Mouse (Mus musculus) left cerebral cortex, adult 2 months (tissue): ENCODE results near the gene Hsd17b11. TPM values are rescaled to one million over a fixed set of nuclear protein-coding genes. Genes with fewer than 3 reads are reported as not detected.

ENCODE experiments used
- DNase-seq, 2 experiments: peaks; one replicate each; pipeline ENCODE4 v3.0.0; 2021 to 2022; ENCODE audit warnings: low spot score in 2 of 2, mixed read lengths in 1 of 2; ENCODE audit errors: extremely low spot score in 1 of 2
- H3K27ac ChIP-seq: fragments of 200-600 bp; 2 replicates; pipeline ENCODE4 v1.8.1; 2022
- H3K4me3 ChIP-seq: fragments of 200-600 bp; 2 replicates; pipeline ENCODE4 v1.8.1; 2022
- CTCF ChIP-seq: fragments of 200-600 bp; IDR thresholded peaks from 2 replicates; pipeline ENCODE4 v1.8.1; 2022; ENCODE audit warnings: antibody characterized with exemption, mild to moderate bottlenecking, moderate library complexity
- intact Hi-C: fragments of 180-260 bp; cut with DNase I; formaldehyde crosslinking; loops from one replicate; pipeline ENCODE4 v1.15.1; 2025
- long read RNA-seq, 2 experiments: library from polyadenylated mRNA; stranded (forward); transcript quantifications; one replicate each; pipeline ENCODE4 v2.0.0; 2021; ENCODE audit warnings: borderline mapping rate in 2 of 2
- total RNA-seq, 2 experiments: library from RNA; stranded (reverse); gene quantifications; 2 replicates each; pipeline ENCODE4 v1.2.3; 2021

Gene Hsd17b11
- 10 to 100 TPM; 42.3 to 42.7 TPM for total RNA-seq
- long read RNA-seq, experiment 1, partial matches to known transcripts: 1 of 1 reads
- long read RNA-seq, experiment 1, other reads (novel, unspliced or antisense): 0 of 1 reads
- long read RNA-seq, experiment 2, partial matches to known transcripts: 1 of 1 reads
- long read RNA-seq, experiment 2, other reads (novel, unspliced or antisense): 0 of 1 reads

DNA sequence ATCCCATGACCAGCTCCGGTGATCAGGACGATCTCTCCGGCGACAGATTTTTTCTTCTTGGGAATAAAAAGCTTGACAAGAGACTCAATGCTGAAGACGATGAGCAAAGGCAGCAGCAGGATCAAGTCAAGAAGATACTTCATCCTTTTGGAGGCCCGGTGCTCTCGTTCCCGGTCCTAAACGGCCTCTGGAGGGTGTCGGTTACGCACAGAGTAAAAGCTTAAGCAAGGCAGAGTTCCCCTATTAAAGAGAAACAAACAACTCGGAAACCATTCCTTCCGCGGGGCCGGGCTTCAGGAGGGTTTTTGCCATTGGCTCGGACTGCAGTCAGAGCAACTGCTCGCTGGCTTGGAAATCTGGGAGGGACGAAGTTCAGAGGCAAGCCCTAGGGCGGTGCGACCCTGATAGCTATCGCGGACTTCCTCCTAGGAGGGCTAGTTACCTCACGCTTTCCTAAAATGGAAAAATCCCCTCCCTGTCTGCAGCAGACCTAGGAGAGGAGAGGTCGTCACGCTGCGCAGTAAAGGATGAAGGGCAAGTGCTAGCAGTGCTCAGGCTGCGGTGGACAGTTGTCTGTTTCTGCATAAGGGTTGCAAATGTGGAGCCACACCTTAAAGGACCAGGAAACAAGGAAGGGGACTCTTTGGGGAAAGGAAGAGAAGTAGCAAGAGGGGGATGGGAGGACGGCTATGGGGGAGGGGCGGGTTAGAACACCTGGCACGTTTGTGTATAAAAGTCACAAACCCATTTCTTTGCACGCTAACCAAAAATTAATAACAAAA is at the start of gene Hsd17b11:
Gene Hsd17b11 (minus strand): TSS at position 323 of the 782 bp plus-strand sequence.
- no peak; the same call in none of the 2 replicates for TF ChIP-seq CTCF
- Histone ChIP-seq H3K4me3 (peak within 1 kb of the TSS; percentile 69), H3K27ac (peak within 1 kb of the TSS; percentile 90)
- DNase-seq: peak; percentile 56 to 71
- intact Hi-C loops: no loop called here

DNA sequence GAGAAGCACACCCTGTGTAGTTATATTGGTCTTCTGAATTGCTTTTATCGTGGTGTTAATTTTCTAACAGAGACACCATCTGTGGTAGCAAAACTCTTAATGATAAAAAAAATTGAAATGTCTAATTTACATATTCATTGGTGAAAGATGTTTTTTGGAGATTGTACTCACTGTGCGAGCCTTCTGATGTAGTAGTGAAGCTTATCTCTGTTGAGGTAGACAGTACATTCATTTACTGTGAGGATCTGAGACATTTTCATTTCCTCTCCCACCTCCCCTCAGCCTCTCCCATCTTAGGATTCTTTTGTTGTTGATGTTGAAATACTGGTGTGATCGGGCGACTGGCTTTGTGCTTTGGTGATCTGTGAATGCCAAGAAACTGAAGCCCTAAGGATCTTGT is 49.3 kb upstream of the Hsd17b11 start:
- DNase-seq: no peak
- no peak for TF ChIP-seq CTCF
- no peak overlapping the region for H3K27ac ChIP-seq
- no peak overlapping the region for H3K4me3 ChIP-seq
- intact Hi-C loops: loop anchor here (5.0 kb wide), 1 partner anchor 266 kb away; no protein-coding TSS in a partner anchor

DNA sequence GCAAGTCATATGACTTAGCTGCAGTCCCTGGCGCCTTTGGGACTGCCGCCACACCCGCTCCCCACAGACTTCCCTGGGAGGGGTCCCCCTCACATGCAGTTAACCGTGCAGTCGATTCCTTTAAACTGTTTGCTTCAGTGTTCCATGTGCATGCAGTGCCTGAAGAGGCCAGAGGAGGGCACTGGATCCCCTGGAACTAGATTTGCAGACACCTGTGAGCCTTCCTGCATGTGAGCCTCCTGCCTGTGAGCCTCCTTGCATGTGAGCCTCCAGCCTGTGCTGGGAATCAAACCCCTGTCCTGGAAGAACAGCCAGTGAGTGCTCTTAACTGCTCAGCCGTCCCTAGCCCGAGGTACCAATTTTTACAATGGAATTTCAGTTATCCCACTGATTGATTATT is 47.0 kb upstream of the Hsd17b11 start:
- Histone ChIP-seq H3K4me3 (no peak overlapping the region), H3K27ac (no peak overlapping the region)
- peak; percentile 61 for TF ChIP-seq CTCF
- intact Hi-C loops: no loop called here
- peak in 1 of 2 experiments; percentile 41 for DNase-seq

DNA sequence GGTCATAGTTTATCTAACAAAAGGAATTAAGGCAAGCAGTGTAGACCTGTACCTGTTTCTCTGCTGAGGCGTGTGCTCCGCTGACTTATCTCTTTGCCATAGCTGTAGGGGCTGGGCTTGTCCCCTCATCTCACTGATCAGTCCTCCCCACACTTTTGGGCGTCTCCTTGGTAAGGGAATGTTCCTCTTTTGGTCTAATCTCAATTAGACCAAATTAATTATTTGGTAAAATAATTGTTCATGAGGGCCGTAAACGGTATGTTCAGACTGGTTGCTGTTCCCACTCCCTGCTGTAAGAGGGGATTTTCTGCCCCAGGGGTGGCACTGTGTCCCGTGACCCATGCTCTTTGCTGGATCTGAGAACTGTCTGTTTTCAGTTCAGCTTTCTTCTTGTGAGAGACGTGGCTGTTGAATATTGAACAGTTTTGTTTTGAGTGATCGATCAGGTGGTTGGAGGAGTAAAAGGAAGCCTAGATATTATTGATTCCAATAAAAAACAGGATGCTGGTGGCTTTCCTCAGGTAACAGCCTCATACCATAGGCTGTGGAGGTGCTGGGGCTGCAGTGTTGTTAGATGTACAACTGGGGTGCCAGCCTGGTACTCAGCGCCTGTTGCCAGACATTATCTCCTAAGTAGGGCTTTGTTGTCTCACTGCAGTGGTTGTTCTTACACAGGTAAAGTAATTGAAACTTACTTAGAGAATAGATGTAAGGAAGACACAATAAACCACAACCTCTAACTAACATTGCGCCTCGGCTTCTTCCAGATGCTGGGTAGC is 41.2 kb upstream of the Hsd17b11 start:
- Histone ChIP-seq H3K27ac (peak overlapping the region; percentile 37; the same call in 1 of the 2 replicates), H3K4me3 (no peak overlapping the region)
- TF ChIP-seq CTCF: no peak
- no peak for DNase-seq
- intact Hi-C loops: no loop called here

DNA sequence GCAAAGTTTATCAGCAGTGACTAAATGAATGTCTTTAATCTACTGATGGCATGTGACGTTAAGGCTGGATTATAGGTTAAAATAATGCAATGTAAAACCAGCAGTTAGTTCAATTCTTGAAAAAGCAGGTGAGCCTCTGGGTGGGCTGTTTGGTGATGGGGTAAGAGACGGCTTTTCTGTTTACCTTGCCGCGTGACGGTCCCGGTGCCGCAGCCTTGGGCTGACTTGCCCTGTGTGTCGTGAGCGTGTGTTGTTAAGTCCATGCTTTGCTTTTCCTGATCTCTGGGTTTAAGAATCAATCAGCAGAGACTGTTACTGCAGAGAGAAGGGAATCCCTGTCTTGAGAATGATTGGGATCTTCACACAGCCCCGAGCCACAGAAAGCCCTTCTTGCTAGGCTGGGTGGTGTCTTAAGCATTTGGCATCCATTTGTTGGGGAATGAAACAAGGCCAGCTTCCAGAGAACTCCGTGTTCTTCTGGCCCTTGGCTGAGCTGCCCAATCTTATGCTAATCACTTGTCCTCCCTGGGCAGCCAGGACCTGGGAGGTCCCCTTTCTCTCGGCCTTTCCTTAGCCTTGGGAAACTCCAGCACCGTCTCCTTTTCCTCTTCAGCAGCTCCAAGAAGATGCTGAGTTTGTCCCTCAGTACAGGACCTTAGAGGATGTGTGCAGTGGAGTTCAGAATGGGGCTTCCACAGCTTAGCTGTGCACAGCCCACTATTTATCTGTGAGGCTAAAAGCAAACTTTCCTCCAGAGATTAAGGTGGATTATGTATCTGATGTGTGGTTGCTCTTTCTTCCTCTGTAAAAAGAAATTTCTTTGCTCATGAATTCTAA is 40.4 kb upstream of the Hsd17b11 start:
- no peak for TF ChIP-seq CTCF
- peak overlapping the region; percentile 37; the same call in 1 of the 2 replicates for H3K27ac ChIP-seq
- intact Hi-C loops: no loop called here
- H3K4me3 ChIP-seq: no peak overlapping the region
- DNase-seq: no peak

DNA sequence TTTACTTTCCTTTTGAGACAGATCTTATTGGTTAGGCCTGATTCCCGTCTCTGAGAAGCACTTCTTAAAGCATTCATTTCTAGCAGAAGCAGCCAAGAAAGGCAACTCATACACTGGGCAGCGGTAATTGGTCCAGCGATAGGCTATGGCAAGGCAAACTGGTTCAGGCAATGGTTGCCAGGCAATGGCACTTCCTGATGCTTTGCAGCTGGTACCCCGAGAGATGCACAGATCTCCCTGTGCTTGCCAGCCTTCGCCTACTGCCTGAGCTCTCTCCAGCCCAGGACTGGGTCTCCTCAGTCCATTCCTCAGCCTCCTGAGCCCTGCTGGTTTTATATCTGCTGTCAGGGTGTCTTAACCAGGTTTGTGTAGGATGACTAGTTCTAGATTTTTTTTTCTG is 38.7 kb upstream of the Hsd17b11 start:
- H3K27ac ChIP-seq: peak overlapping the region; percentile 30; the same call in 1 of the 2 replicates

DNA sequence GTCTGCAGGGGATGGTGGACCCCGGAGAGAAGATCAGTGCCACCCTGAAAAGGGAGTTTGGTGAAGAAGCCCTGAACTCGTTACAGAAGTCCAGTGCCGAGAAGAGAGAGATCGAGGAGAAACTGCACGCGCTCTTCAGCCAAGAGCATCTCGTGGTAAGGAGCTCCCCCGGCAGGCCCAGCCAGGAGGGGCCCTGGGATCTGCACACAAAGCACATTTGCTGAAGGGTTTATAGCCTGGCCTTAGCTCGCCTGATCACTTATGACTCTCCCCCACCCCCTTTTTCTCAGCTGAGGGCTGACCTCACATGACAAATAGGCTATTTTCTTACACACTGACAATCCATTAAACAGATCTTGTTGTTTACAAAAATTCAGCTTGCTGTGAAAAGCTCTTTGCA is 37.9 kb upstream of the Hsd17b11 start:
- no peak; the same call in 1 of the 2 replicates for TF ChIP-seq CTCF
- DNase-seq: no peak
- intact Hi-C loops: no loop called here
- peak overlapping the region; percentile 36; the same call in 1 of the 2 replicates for H3K27ac ChIP-seq
- H3K4me3 ChIP-seq: no peak overlapping the region

More for the DNA sequence above, 38.7 kb upstream of the Hsd17b11 start:
- no peak for TF ChIP-seq CTCF
- DNase-seq: no peak
- H3K4me3 ChIP-seq: no peak overlapping the region
- intact Hi-C loops: no loop called here

DNA sequence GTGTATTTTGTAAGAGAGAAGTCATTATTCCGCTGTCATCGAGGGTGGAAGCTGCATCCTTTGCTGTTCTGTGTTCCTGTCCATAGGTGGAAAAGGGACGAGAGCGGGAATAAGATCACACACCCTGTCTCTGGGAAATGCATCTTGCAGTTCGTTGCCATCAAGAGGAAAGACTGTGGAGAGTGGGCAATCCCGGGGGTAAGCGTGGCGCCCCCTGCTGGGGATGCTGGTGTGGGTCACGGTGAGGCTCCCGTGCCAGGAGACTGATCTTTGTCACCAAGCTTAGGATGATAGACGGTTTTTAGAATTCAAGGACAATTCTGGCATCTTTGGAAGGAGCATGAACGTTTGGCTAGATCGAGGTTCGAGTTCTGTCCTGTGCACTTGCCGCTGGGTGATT is 36.3 kb upstream of the Hsd17b11 start:
- H3K4me3 ChIP-seq: no peak overlapping the region
- H3K27ac ChIP-seq: no peak overlapping the region
- peak; percentile 66 for TF ChIP-seq CTCF
- intact Hi-C loops: no loop called here
- DNase-seq: peak in 1 of 2 experiments; percentile 35

DNA sequence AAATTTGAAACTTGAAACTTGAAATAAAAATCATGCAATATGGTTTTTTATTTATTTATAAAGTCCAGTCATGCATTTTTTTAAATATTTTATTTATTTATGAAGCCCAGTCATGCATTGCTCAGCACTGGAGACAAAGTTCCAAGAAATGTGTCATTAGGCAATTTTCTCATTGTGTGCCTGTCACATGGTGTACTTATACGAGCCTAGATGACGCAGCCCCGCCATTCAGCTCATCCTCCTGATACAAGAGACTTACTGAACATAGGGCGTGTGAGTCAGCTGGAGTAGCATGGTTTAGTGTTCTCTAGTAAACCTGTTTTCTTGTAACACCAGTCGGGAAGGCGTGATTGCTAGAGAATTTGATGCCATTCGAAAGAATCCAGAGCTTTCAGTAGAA is 34.6 kb upstream of the Hsd17b11 start:
- intact Hi-C loops: no loop called here
- Histone ChIP-seq H3K27ac (no peak overlapping the region), H3K4me3 (no peak overlapping the region)
- DNase-seq: no peak
- TF ChIP-seq CTCF: no peak

DNA sequence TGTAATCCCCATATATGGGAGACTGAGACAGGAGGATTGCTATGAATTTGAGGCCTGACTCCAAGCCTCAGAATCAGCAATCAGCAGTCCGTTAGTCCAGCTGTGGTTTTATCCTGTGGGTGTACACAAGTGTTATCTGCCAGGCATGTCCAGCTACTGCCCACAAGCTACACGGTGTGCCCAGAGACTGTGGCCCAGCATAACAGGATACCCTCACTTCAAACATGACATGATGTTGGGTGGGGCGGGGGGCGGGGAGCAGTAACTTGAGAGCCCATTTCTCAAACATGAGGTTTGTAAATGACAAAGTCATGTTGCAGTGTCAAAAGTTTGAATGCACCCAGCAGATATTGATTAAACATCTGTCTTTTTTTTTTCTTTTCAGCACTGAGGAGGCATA is 34.1 kb upstream of the Hsd17b11 start:
- TF ChIP-seq CTCF: no peak
- no peak overlapping the region for H3K4me3 ChIP-seq
- no peak overlapping the region for H3K27ac ChIP-seq
- no peak for DNase-seq
- intact Hi-C loops: no loop called here

DNA sequence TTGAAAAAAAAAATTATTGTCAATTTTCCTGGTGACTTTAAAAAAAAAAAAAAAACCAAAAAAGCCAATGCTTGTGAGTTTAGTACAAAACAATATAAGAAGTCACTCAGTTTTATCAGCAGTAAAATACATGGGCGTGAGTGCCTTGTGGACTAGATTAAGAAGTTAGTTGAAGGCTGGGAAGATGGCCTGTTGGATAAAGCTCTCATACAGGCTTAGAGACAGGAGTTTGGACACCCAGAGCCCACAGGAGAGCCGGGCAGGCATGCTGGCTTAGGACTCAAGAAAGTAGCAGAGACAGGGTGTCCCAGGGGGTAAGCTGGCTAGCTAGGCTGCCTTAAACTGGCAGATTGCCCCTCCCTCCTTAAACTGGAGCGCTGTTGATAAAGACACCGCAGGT is 33.2 kb upstream of the Hsd17b11 start:
- intact Hi-C loops: no loop called here
- H3K27ac ChIP-seq: no peak overlapping the region
- no peak for DNase-seq
- no peak for TF ChIP-seq CTCF
- H3K4me3 ChIP-seq: no peak overlapping the region
